Mouse (Mus musculus) adrenal gland, postnatal 0 days (tissue): ENCODE results near the gene Gm3317. TPM values are rescaled to one million over a fixed set of nuclear protein-coding genes. Genes with fewer than 3 reads are reported as not detected.

Source experiments
- polyA plus RNA-seq: library from polyadenylated mRNA; unstranded; fragments of >200 nt; fragmentation: Nextera tagmentation; extraction: Ambion mirVana; gene quantifications from 2 replicates; pipeline ENCODE4 v1.2.1, GENCODE M21; 2015

The Gm3317 gene
- polyA plus RNA-seq = not detected in 2 replicates

GRCm38 (mm10) chr14:5164235-5164634, at the start of gene Gm3317:
Gene Gm3317, plus strand, starts transcription at chr14:5164535.

DNA sequence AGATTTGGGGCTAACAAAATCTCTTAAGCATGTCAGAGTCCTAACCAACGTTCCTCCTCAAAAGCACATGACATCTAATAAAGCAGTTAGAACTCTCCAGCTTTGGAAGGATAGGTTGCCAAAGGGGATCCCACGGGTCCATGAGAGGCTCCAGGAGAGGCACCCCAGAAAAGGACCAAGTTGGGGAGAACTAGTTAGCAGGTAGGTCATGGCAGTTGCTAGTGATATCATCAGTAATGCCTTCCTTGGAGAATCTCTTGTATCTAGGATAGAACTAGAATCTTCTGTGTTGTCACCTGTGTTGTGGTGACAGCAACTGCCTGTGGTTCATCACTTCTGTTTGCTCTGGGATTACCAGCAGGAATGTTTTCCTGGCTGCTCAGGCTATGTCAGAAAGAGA, 33.1 kb upstream of the Gm3317 start, which contains the start of gene Gm8279:
Gene Gm8279, plus strand, starts transcription at position 301 of the 400 bp plus-strand sequence.

DNA sequence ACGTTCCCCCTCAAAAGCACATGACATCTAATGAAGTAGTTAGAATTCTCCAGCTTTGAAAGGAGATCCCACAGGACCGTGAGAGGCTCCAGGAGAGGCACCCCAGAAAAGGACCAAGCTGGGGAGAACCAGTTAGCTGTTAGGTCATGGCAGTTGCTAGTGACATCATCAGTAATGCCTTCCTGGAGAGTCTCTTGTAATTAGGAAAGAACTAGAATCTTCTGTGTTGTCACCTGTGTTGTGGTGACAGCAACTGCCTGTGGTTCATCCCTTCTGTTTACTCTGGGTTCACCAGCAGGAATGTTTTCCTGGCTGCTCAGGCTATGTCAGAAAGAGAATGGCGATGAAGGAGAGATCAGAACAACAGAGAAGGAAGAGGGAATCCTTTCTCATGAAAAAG, 21.2 kb downstream of the Gm3317 start, which contains the start of gene Gm8271:
Gene Gm8271, plus strand, starts transcription at position 301 of the 400 bp plus-strand sequence.

Other genes with a start within 250 kb of the Gm3317 start
- not detected in 2 replicates for gene Gm8297, start 180.6 kb upstream of the Gm3317 start, polyA plus RNA-seq
- not detected in 2 replicates for gene Gm3298, start 148.6 kb upstream of the Gm3317 start, polyA plus RNA-seq
- gene 4930555G01Rik, start 113.9 kb upstream of the Gm3317 start, polyA plus RNA-seq = not detected in 2 replicates
- 0.14 and 0.57 TPM in 2 replicates for gene Gm8281, start 93.5 kb upstream of the Gm3317 start, polyA plus RNA-seq
- not detected in 2 replicates for gene Gm8279, start 33.0 kb upstream of the Gm3317 start, polyA plus RNA-seq
- gene Gm8271, start 21.3 kb downstream of the Gm3317 start, polyA plus RNA-seq = not detected in 2 replicates
- not detected in 2 replicates for gene Gm3526, start 96.0 kb downstream of the Gm3317 start, polyA plus RNA-seq
- gene Gm3542, start 170.4 kb downstream of the Gm3317 start, polyA plus RNA-seq = not detected in 2 replicates
- 0.08 TPM in 1 of 2 replicates, not detected in the other for gene Gm3500, start 224.5 kb downstream of the Gm3317 start, polyA plus RNA-seq